Mouse (Mus musculus) liver, embryonic 16.5 days (tissue): ENCODE data around the gene Mrps34. TPM values are rescaled to one million over a fixed set of nuclear protein-coding genes. Genes with fewer than 3 reads are reported as not detected.
A peak's percentile ranks its signal among the peaks of the same experiment; 100 is the strongest.

ENCODE experiments used
- ATAC-seq: fragments of 200-750 bp; cut with Nextera tagmentation; 2 replicates; pipeline ENCODE4 v1.8.0; 2017; ENCODE audit warnings: low read depth, mild to moderate bottlenecking, moderate number of reproducible peaks, moderate library complexity
- H3K27ac ChIP-seq: fragments of 300-500 bp; sonication (generic); 2 replicates; pipeline ENCODE4 v1.5.1; 2014; ENCODE audit warnings: mild to moderate bottlenecking, low read length
- H3K27me3 ChIP-seq: fragments of 300-500 bp; sonication (generic); 2 replicates; pipeline ENCODE4 v1.6.1; 2014; ENCODE audit warnings: low read depth, low read length, mixed read lengths; ENCODE audit not compliant: control insufficient read depth, insufficient read depth
- H3K36me3 ChIP-seq: fragments of 300-500 bp; sonication (generic); 2 replicates; pipeline ENCODE4 v1.6.1; 2014; ENCODE audit warnings: mild to moderate bottlenecking; ENCODE audit not compliant: control insufficient read depth, insufficient read depth
- H3K4me1 ChIP-seq: fragments of 300-500 bp; sonication (generic); 2 replicates; pipeline ENCODE4 v1.6.1; 2014; ENCODE audit warnings: low read depth, low read length, mixed read lengths; ENCODE audit not compliant: control insufficient read depth
- H3K4me2 ChIP-seq: fragments of 300-500 bp; sonication (generic); 2 replicates; pipeline ENCODE4 v1.6.1; 2014; ENCODE audit warnings: low read depth, low read length, mixed read lengths
- H3K4me3 ChIP-seq: fragments of 300-500 bp; sonication (generic); 2 replicates; pipeline ENCODE4 v1.5.1; 2014; ENCODE audit warnings: low read depth, mild to moderate bottlenecking, low read length
- H3K9ac ChIP-seq: fragments of 300-500 bp; sonication (generic); 2 replicates; pipeline ENCODE4 v1.6.1; 2014; ENCODE audit warnings: low read depth, low read length
- H3K9me3 ChIP-seq: fragments of 300-500 bp; sonication (generic); replicated peaks from 2 replicates; pipeline ENCODE4 v1.6.1; 2016; ENCODE audit warnings: low read length; ENCODE audit not compliant: control insufficient read depth
- WGBS: fragments of 180-500 bp; shearing (Covaris S2); extraction: QIAGEN DNeasy Blood & Tissue Kit; methylation state at CpG from one replicate; pipeline ENCODE4 v1.1.7; 2014; ENCODE audit not compliant: insufficient replicate concordance; 5-methylcytosine and 5-hydroxymethylcytosine counted together
- polyA plus RNA-seq: library from polyadenylated mRNA; unstranded; fragments of >200 nt; fragmentation: Nextera tagmentation; extraction: Ambion mirVana; gene quantifications from 2 replicates; pipeline ENCODE4 v1.2.1, GENCODE M21; 2015

The Mrps34 gene
- polyA plus RNA-seq, 1 experiment from 2014 or later = 48.9 TPM

DNA sequence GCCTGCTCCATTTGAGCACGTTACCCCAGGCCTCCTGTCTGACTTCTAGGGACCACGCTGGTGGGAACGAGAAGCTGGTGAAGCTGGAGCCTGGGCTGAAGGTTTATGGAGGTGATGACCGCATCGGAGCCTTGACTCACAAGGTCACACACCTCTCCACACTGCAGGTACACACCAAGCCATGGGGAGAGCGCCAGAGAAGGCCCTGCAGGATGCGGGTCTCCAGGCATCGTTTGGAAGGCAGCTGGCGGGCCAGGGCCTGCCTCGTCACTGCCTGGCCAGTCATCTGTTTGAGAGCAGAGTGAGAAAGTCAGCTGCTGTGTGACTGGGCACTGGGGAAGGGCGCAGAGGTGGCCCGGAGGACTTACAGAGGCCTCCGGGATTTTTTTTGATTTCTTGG is 38.3 kb upstream of the Mrps34 start:
- H3K27ac ChIP-seq = no peak overlapping the region; the same call in 1 of the 2 replicates
- peaks cover 47% of the 10 kb centered on the region for H3K4me1 ChIP-seq

DNA sequence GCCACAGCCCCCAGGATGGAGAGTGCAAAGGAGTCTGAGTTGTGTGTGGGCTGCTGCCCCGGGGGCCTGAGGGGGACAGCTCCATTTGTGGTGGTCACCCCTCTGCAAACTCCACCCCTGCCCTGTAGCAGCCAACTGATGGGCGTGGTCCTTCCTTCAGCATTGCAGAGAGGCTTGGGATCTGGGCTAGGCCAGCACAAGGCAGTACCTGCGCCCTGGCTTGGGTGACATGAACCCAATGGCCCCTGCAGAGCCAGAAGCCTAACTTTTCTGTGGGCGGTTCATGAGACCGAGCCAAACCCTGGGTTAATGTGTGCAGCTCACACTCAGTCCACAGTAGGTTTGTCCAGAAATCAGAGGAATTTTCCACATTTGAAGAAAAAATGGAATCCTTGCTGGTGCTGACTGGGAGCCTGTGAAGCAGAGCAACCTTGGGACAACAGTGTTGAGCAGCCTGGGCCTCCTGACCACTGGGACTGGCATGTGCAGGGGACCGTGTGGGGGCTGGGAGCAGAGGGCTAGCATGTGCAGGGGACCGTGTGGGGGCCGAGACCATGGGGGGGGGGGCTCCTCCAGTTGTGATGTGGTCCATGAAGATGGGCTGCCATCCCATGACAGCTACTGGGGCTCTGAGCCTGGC is 37.0 kb upstream of the Mrps34 start:
- H3K4me3 ChIP-seq = peak overlapping the region; percentile 6; the same call in 1 of the 2 replicates
- H3K27ac ChIP-seq = peak overlapping the region; percentile 77
- WGBS = 68% methylated on average over 8 of the region's 8 CpGs
- peak overlapping the region; percentile 27 for H3K9ac ChIP-seq
- H3K27me3 ChIP-seq = no peaks in the 10 kb centered on the region
- no peaks in the 10 kb centered on the region for H3K9me3 ChIP-seq
- H3K36me3 ChIP-seq = peaks cover 36% of the 10 kb centered on the region
- H3K4me1 ChIP-seq = peaks cover 44% of the 10 kb centered on the region
- peak; percentile 12; the same call in 1 of the 2 replicates for ATAC-seq
- H3K4me2 ChIP-seq = peak overlapping the region; percentile 46

More for the DNA sequence above, 38.3 kb upstream of the Mrps34 start:
- peaks cover 34% of the 10 kb centered on the region for H3K36me3 ChIP-seq
- ATAC-seq = no peak
- H3K9me3 ChIP-seq = no peaks in the 10 kb centered on the region
- H3K27me3 ChIP-seq = no peaks in the 10 kb centered on the region
- H3K9ac ChIP-seq = no peak overlapping the region
- 88% methylated on average over 13 of the region's 13 CpGs for WGBS
- no peak overlapping the region for H3K4me3 ChIP-seq
- no peak overlapping the region for H3K4me2 ChIP-seq

DNA sequence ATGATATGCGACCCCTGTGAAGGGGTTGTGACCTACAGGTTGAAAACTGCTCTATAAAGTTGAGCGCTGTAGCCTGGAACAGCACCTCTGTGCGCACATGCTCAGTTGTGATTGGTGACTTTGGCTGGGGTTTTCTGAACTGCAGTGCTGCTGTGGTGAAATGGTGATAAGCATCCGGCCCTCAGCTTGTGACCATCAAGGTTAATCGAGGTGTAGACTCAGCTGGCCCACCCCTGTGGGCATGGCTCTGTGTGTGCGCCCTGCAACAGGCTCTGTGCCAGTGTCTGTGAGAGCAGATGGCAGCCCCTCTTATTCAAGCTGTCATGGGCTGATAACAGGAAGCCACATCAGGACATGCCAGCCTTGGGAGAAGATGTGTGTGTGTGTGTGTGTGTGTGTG is 35.9 kb upstream of the Mrps34 start:
- peaks cover 44% of the 10 kb centered on the region for H3K4me1 ChIP-seq
- H3K9ac ChIP-seq = no peak overlapping the region
- peak; percentile 95 for ATAC-seq
- H3K9me3 ChIP-seq = no peaks in the 10 kb centered on the region
- no peak overlapping the region for H3K4me3 ChIP-seq
- H3K27ac ChIP-seq = peak overlapping the region; percentile 77
- 40% methylated on average over 6 of the region's 6 CpGs for WGBS
- H3K36me3 ChIP-seq = peaks cover 29% of the 10 kb centered on the region
- H3K27me3 ChIP-seq = no peaks in the 10 kb centered on the region
- H3K4me2 ChIP-seq = peak overlapping the region; percentile 46

- Histone ChIP-seq H3K9ac (peak overlapping the region; percentile 26), H3K27me3 (no peaks in the 10 kb centered on the region), H3K4me2 (peak overlapping the region; percentile 31), H3K4me1 (peaks cover 44% of the 10 kb centered on the region), H3K4me3 (no peak overlapping the region), H3K36me3 (peaks cover 28% of the 10 kb centered on the region), H3K27ac (peak overlapping the region; percentile 90), H3K9me3 (no peaks in the 10 kb centered on the region)
- WGBS = 77% methylated on average over 8 of the region's 8 CpGs
- ATAC-seq = peak; percentile 75
Observed at GRCm38 (mm10) chr17:24860076-24860475, 34.8 kb upstream of the Mrps34 start.

DNA sequence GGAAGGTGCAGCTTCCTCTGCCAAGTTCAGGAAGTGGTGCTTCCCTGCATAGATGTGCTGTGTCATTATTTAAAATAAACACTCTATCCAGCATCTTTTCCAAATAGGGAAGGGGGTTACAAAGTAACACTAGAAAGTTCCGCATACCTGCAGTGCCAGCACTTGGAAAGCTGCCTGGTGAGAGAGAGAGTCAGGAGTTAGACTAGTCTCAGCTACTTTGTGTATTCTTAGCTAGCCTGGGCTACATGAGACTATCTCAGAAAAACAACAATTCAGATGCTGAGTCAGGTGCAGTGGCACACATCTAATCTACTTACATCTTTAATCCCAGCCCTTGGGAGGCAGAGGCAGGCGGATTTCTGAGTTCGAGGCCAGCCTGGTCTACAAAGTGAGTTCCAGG is 33.1 kb upstream of the Mrps34 start:
- Histone ChIP-seq H3K4me2 (no peak overlapping the region), H3K9me3 (no peaks in the 10 kb centered on the region), H3K4me1 (peaks cover 38% of the 10 kb centered on the region), H3K27me3 (no peaks in the 10 kb centered on the region), H3K36me3 (peaks cover 24% of the 10 kb centered on the region), H3K27ac (no peak overlapping the region; the same call in 1 of the 2 replicates), H3K9ac (no peak overlapping the region), H3K4me3 (no peak overlapping the region)
- WGBS = 82% methylated on average over 3 of the region's 3 CpGs
- no peak for ATAC-seq

GRCm38 (mm10) chr17:24865776-24866175 is 29.1 kb upstream of the Mrps34 start, which contains the start of gene Igfals:
Gene Igfals (plus strand): TSS chr17:24865997.
- no peak within 1 kb of the TSS for H3K4me2 ChIP-seq
- ATAC-seq = no peak
- no peak within 1 kb of the TSS for H3K27ac ChIP-seq
- H3K4me3 ChIP-seq = no peak within 1 kb of the TSS
- H3K9me3 ChIP-seq = no peaks in the 10 kb centered on the region
- WGBS = 87% methylated on average over 8 of the region's 8 CpGs
- H3K27me3 ChIP-seq = no peaks in the 10 kb centered on the region
- H3K9ac ChIP-seq = no peak within 1 kb of the TSS
- peaks cover 22% of the 10 kb centered on the region for H3K36me3 ChIP-seq
- peaks cover 2% of the 10 kb centered on the region; the same call in 1 of the 2 replicates for H3K4me1 ChIP-seq

DNA sequence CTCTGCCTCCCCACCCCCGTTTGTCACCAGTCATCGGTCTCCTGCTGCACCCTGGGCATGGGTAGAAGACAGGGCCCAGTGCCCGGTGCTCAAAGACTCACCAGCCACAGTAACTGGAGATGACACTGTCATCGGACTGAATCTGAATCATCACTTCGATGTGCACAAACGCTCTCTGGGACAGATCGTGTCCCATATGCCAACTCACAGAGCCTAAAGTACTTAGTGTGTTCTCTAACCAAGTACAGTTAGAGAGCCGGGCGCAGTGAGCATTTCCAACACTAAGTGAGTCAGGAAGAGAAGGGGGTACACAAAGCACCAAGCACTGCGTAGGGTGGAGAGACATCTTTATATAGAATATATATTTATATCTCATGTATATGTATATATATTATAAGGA is 27.0 kb upstream of the Mrps34 start:
- Histone ChIP-seq H3K4me3 (no peak overlapping the region), H3K9ac (no peak overlapping the region), H3K4me2 (no peak overlapping the region), H3K36me3 (peaks cover 8% of the 10 kb centered on the region), H3K27ac (no peak overlapping the region), H3K9me3 (no peaks in the 10 kb centered on the region), H3K27me3 (no peaks in the 10 kb centered on the region), H3K4me1 (no peaks in the 10 kb centered on the region)
- ATAC-seq = no peak
- WGBS = 87% methylated on average over 10 of the region's 10 CpGs

DNA sequence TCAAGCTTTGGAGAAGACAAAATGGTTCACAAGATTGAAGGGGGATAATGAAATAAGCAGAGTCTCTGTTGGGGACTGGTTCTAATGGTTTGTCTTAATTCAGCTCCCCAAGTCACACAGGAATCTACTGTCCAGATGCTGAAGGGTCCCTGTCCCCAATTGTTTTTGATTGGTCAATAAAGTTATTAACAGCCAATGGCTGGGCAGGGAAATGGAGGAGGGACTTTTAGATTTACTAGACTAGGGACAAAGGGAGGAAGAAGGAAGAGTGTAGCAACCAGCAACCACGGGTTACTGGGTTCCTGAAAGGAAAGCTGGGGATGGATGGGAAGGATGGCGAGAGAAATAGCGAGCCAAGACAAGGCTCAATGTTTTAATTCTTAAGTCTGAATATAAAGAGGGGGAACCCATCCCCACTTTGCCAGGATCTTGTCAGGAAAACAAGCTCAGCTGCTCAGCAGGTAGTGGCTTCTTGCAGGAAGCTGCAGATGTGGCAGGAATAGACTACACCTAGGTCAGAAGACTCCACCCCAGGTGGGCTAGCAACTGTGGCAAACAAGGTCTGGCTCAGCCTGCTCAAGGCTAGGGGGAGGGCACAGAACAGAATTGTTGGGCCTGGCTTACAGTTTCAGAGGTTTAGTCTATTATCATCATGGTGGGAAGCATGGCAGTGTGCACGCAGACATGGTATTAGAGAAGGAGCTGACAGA is 21.1 kb upstream of the Mrps34 start:
- Histone ChIP-seq H3K4me1 (peaks cover 3% of the 10 kb centered on the region; the same call in 1 of the 2 replicates), H3K36me3 (no peaks in the 10 kb centered on the region), H3K27ac (no peak overlapping the region), H3K9me3 (no peaks in the 10 kb centered on the region), H3K9ac (no peak overlapping the region), H3K4me2 (no peak overlapping the region), H3K27me3 (no peaks in the 10 kb centered on the region), H3K4me3 (no peak overlapping the region)
- 48% methylated on average over 4 of the region's 4 CpGs for WGBS
- ATAC-seq = no peak

DNA sequence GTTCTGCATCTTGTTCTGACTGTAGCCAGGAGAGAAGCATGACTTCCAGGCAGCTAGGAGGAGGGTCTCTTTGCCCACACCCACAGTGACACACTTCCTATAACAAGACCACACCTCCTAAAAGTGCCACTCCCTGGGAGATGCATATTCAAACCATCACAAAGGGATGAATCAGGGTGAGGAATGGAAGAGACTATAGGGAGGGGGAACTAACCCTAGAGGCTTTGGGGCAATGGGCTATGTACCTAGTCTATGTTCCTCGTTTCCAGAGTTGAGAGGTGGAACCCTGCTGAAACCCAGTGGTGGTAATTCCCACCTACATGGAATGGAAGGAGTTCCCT is 20.5 kb upstream of the Mrps34 start:
- Histone ChIP-seq H3K27ac (no peak overlapping the region), H3K9ac (no peak overlapping the region)
- WGBS = 17% methylated on average over 1 of the region's 1 CpGs

More for the DNA sequence above, 20.5 kb upstream of the Mrps34 start:
- Histone ChIP-seq H3K4me3 (no peak overlapping the region), H3K36me3 (no peaks in the 10 kb centered on the region), H3K4me2 (no peak overlapping the region), H3K9me3 (no peaks in the 10 kb centered on the region), H3K27me3 (no peaks in the 10 kb centered on the region), H3K4me1 (peaks cover 3% of the 10 kb centered on the region; the same call in 1 of the 2 replicates)
- no peak for ATAC-seq
